Mouse (Mus musculus) gastrocnemius, postnatal 25 days (tissue): Measurements from ENCODE around the gene Slc17a6. TPM values are rescaled to one million over a fixed set of nuclear protein-coding genes. Genes with fewer than 3 reads are reported as not detected.
"Not testable (repeated sequence)": the region's sequence is repeated elsewhere in the genome, so short reads cannot be mapped to it uniquely, and the experiment has no call there.

Source experiments
- DNase-seq: peaks from one replicate; pipeline ENCODE4 v3.0.0; 2022
- total RNA-seq, 2 experiments: library from RNA; stranded (reverse); gene quantifications; 1 replicate in 1 of 2; 2 replicates in 1 of 2; pipeline ENCODE4 v1.2.3; 2021

Slc17a6 gene
- total RNA-seq, 2 experiments from 2014 or later, result not detected

- DNase-seq, result no peak
Observed at GRCm38 (mm10) chr7:51693539-51694217, 71.9 kb downstream of the Slc17a6 start.

- DNase-seq, result no peak
Observed at GRCm38 (mm10) chr7:51694452-51694851, 72.6 kb downstream of the Slc17a6 start.

- peak; percentile 6 for DNase-seq
Observed at GRCm38 (mm10) chr7:51709508-51709907, 87.7 kb downstream of the Slc17a6 start.

- DNase-seq, result not testable (repeated sequence)
Observed at GRCm38 (mm10) chr7:51710346-51710745, 88.5 kb downstream of the Slc17a6 start.

- no peak for DNase-seq
Observed at GRCm38 (mm10) chr7:51715771-51716170, 94.0 kb downstream of the Slc17a6 start.

Other genes with a start within 250 kb of the Slc17a6 start
- 100 to 1,000 TPM; 101 to 107 TPM for gene Ano5, start 111.0 kb upstream of the Slc17a6 start, total RNA-seq
- gene Gas2, start 240.0 kb downstream of the Slc17a6 start, total RNA-seq, result 1 to 10 TPM; 3.1 to 4.7 TPM
- 1 to 10 TPM; 1.2 to 1.3 TPM for gene Fancf, start 240.3 kb downstream of the Slc17a6 start, total RNA-seq